8 mouse cellular contexts compared by ENCODE assay signal in genomic region chr9:116175488-116176115, GRCm38 (mm10). TPM values are rescaled to one million over a fixed set of nuclear protein-coding genes. Genes with fewer than 3 reads are reported as not detected.
DNase-seq lines count a peak whose midpoint lies in the region; ATAC-seq and TF ChIP-seq lines count a peak whose summit lies in the region.

No protein-coding gene starts in this region.

- H3K9me3 ChIP-seq in embryonic facial prominence, embryonic 12.5 days = no peaks in the 10 kb centered on the region
- no peaks in the 10 kb centered on the region for H3K9me3 ChIP-seq in hindbrain, embryonic 13.5 days

- H3K4me2 ChIP-seq in embryonic facial prominence, embryonic 12.5 days (replicated peaks) = peak overlapping the region; percentile 61
- peak overlapping the region; percentile 92 for H3K4me2 ChIP-seq in hindbrain, embryonic 13.5 days

- peaks cover 18% of the 10 kb centered on the region for H3K79me2 ChIP-seq in liver, adult 2 months (ENCODE audit: control insufficient read depth, insufficient read depth, low read length)

- H3K9ac ChIP-seq in embryonic facial prominence, embryonic 12.5 days = peak overlapping the region; percentile 87
- H3K9ac ChIP-seq in hindbrain, embryonic 13.5 days = peak overlapping the region; percentile 82
- H3K9ac ChIP-seq in liver, adult 2 months (ENCODE audit: low read depth, low read length) = peak overlapping the region; percentile 96

- H3K27ac ChIP-seq in embryonic facial prominence, embryonic 12.5 days = peak overlapping the region; percentile 93
- H3K27ac ChIP-seq in hindbrain, embryonic 13.5 days = peak overlapping the region; percentile 77; the same call in 1 of the 2 replicates
- H3K27ac ChIP-seq in liver, adult 2 months (replicated peaks; ENCODE audit: insufficient read depth, low read depth, low read length) = peak overlapping the region; percentile 86

- H3K36me3 ChIP-seq in embryonic facial prominence, embryonic 12.5 days = no peaks in the 10 kb centered on the region
- H3K36me3 ChIP-seq in hindbrain, embryonic 13.5 days = no peaks in the 10 kb centered on the region
- H3K36me3 ChIP-seq in liver, adult 2 months (ENCODE audit: control insufficient read depth, insufficient read depth, low read length) = no peaks in the 10 kb centered on the region

- no peak for ATAC-seq in embryonic facial prominence, embryonic 12.5 days (ENCODE audit: insufficient number of reproducible peaks, insufficient read depth, low FRiP score, low TSS enrichment)
- no peak for ATAC-seq in hindbrain, embryonic 13.5 days (ENCODE audit: low FRiP score)

- WGBS in embryonic facial prominence, embryonic 12.5 days = 10% methylated on average over 16 of the region's 16 CpGs
- WGBS in hindbrain, embryonic 13.5 days = 11% methylated on average over 16 of the region's 16 CpGs
- WGBS in liver, adult 2 months = 6% methylated on average over 16 of the region's 16 CpGs

- peak overlapping the region; percentile 83 for H3K4me3 ChIP-seq in embryonic facial prominence, embryonic 12.5 days
- H3K4me3 ChIP-seq in hindbrain, embryonic 13.5 days = peak overlapping the region; percentile 62
- H3K4me3 ChIP-seq in liver, adult 2 months (ENCODE audit: insufficient read depth, low read depth, low read length) = peak overlapping the region; percentile 96

- peak; percentile 72 to 75 for DNase-seq in heart, adult 18-20 months
- DNase-seq in heart, adult 8-10 months (ENCODE audit: low spot score) = no peak
- DNase-seq in liver, adult 2 months (ENCODE audit: extremely low read depth, low read depth, low spot score) = peak; percentile 81
- DNase-seq in natural killer cell, adult 2 months (ENCODE audit: low spot score in 2 of 2) = peak; percentile 57 to 85
- peak; percentile 44 for DNase-seq in yolk sac, embryonic 10.5 days (ENCODE audit: low spot score)
- DNase-seq in cerebellum, postnatal 36 days = no peak

- H3K27me3 ChIP-seq in embryonic facial prominence, embryonic 12.5 days = no peaks in the 10 kb centered on the region
- peaks cover 41% of the 10 kb centered on the region for H3K27me3 ChIP-seq in hindbrain, embryonic 13.5 days
- no peaks in the 10 kb centered on the region for H3K27me3 ChIP-seq in liver, adult 2 months (ENCODE audit: control insufficient read depth, insufficient read depth, low read length)

- peaks cover 19% of the 10 kb centered on the region for H3K4me1 ChIP-seq in embryonic facial prominence, embryonic 12.5 days
- H3K4me1 ChIP-seq in hindbrain, embryonic 13.5 days (replicated peaks) = peaks cover 14% of the 10 kb centered on the region
- H3K4me1 ChIP-seq in liver, adult 2 months (ENCODE audit: control insufficient read depth, insufficient read depth, low read length) = peaks cover 24% of the 10 kb centered on the region

- TF ChIP-seq CTCF in liver, adult 2 months (IDR thresholded peaks at IDR 0.05; ENCODE audit: low read depth, low read length) = no peak

- TF ChIP-seq POLR2A in liver, adult 2 months (IDR thresholded peaks at IDR 0.05; ENCODE audit: extremely low read depth, insufficient read depth, low read length) = no peak

RNA-seq across cellular contexts. Expression of gene Tgfbr2, which starts 0.4 kb away (rescaled TPM):
- 10 to 100 TPM; 28.7 to 33.6 TPM for total RNA-seq in heart, adult 18-20 months (2021)
- total RNA-seq in heart, adult 8-10 months (2022) = 10 to 100 TPM; 33.5 to 39.3 (median 35.0) TPM
- polyA plus RNA-seq in embryonic facial prominence, embryonic 12.5 days (2016; fragmentation: Nextera tagmentation; extraction: Ambion mirVana) = 27.4 and 28.7 TPM in 2 replicates
- 8.9 and 9.0 TPM in 2 replicates for polyA plus RNA-seq in hindbrain, embryonic 13.5 days (2015; fragmentation: Nextera tagmentation; extraction: Ambion mirVana)
- total RNA-seq in liver, adult 2 months (2014; rRNA removed) = 8.3 and 10.3 TPM in 2 replicates
- 5.7 and 8.2 TPM in 2 replicates for polyA plus RNA-seq in liver, adult 2 months (2012; rRNA removed)

Comparison
In these comparisons a context has a peak if more than half of its experiments do, and no peak if none do; other contexts are left out.
1. DNase-seq: peak in heart, adult 18-20 months (2 of 2), liver, adult 2 months (single experiment), natural killer cell, adult 2 months (2 of 2) and yolk sac, embryonic 10.5 days (single experiment); none in heart, adult 8-10 months (single experiment) and cerebellum, postnatal 36 days (0 of 2).
2. Peak in every context shown above with its lines, with median percentiles within 50 percentile points of each other: H3K27ac ChIP-seq, H3K4me3 ChIP-seq and H3K9ac ChIP-seq.